Mouse (Mus musculus) cerebellum, adult 9-11 months (tissue): ENCODE measurements around the gene Pbx1.

Source experiments
- DNase-seq: peaks from one replicate; pipeline ENCODE4 v3.0.0; 2022

The Pbx1 gene

DNA sequence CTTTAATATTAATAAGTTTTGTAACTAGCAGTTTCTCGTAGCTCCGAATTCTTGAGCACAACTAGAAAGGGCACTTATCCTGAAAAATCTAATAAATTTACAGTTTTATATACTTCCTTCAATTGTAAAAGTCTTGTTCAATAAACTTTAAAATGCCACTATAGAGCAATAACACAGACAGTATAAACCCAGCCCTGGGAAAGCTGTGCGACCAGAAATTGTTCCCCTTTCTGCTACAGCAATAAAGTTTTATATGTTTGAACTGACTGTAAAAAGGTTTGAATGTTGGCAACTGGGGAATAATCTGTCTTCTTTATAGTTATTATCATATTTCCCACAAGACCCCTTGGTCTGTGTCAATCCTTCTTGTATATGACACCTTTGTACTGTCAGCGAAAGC lies 136.3 kb downstream of the Pbx1 start:
- no peak for DNase-seq

DNA sequence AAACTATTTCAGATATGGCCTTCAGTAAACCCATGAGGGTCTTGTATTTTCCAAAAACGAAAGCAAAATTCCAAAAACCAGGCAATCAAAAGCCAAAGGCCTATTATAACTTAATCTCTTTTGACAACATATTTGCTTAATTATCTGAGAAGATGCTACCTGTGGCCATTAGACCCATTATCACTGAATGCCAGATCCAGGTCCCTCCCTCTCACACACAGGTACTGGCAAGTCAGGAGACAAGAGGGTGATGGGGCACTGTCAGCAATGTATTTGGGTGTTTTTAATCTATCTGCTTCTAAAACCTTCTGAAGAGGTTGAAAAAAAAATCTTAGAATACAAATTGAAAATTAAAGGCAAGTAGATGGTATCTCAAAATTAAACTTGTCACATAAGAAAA lies 138.4 kb downstream of the Pbx1 start:
- DNase-seq, result no peak

DNA sequence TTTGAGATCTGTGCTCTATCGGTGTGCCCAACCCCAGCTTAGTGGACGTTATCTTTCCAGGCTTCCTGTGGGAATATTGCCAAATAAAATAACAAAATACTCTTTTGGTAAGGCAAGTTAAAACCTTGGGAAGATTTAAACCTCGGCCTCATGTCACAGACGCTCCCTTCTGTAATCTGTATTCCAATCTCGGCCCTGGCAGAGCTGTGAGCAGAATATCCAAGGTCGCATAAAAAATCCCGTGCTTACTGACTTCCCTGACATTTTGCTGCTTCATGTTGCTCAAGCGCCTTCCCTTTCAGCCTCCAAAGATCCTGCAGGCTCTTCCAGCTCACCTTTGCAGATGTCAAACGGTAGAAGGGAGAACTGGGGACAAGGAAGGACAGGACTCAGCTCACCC lies 140.0 kb downstream of the Pbx1 start:
- no peak for DNase-seq

DNA sequence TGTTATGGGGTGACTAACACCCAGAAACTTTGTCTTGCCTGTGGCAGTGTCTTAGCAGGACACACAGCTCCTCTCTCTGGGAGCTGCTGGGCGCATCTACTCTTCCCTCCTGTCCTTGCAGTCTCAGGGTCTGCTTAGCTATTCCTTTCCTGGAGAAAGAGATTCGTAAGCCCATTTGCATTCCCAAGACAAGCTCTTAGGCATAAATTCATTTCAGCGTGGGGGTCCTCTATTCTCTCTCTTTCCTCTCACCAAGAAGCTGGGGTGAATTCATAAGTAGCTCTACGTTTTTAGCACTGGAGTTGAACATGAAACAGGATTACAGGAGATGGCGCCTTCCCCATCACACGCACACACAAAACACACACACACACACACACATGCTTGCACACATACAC lies 140.4 kb downstream of the Pbx1 start:
- no peak for DNase-seq

DNA sequence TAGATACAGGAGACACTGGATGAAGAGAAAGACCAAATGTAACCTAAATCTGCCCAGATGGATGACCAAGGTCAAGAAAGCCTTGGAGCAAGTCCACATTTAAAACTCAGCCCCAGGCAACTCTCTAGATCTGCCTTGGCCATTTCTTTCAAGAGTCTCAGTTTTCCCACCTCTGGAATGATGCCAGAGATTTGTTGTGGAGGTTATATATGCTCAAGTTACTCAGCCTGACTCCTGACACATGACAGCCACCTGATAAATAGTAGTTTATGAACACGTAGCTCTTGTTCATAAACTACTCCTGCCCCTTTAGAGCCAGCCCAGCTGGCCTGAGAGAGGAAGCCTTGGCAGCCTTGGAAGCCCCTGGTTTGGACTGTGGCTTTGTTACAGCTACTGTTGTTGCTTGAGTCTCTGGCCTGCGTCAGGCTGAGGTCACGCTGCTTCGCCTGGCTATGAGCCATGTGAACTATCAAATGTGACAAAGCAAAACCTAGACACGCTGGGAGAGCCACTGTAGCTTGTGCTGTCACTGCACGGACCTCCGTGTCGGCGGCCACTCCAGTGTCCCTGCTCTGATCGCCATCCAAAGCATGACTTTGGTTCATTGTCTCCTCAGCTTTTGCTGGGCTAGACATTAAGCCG lies 140.9 kb downstream of the Pbx1 start:
- DNase-seq, result peak; percentile 53

DNA sequence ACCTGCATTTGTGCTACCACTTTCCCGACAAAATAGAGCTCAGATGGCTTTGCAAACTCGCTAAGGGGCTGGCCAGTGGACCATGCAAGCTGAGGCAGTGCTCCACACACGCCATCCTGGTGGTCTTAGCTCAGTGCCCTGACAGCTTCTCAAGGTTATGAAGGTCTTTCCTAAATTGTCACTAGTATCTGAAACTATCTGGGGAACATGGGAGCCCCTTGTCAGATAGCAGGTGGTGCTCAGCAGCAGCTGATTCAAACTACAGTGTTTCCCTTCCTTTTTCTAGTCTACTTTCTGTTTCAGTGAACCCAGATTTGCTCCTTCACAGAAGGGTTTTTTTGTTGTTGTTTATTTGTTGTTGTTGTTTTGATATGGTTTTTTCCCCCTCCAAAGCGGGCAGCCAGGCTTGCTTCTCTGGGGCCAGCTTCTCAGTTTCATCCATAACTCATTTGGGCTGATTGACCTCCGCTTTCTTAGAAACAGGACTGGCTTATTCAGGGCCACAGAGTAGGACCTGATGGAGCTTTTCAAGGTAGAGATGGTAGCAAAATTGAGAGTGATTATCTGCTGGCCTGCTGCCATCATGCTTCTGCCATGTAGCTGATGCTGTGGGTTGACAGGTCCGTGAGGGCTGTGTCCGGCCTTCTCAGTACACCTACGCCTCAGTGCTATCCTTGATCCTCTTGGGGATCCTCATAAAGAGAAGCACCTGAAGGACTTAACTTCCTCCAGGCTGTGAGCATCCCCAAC lies 141.7 kb downstream of the Pbx1 start:
- no peak for DNase-seq

DNA sequence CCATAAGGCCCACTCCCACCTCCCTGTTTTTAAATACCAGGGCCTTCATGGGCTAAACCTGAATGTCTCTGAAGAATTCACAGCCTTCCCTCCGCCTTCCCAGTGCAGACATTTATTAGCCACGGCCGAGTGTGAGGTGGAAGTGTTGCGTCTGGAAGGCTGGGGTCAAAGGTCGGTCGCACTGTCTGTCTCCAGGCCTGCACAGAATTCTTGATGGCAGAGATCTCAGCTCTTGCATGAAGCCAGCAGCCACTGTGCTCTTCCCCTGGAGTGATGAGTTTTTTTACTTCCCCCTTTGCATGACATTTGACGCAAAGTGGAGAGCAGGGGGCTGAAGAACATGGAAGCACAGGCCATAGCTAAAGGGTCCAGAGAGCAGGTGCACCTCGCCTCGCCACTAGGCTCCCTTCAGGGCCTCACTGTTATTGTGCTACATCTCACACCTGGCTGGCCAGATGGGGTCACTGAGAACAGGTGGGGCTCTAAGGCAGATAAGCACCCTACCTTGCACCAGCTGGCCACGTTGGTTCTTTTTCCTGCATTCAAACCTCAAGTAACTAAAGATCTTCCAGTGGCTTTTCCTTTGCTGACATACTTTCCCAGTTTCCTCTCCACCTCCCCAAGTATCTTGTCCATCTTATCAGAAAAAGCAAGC lies 143.1 kb downstream of the Pbx1 start:
- peak; percentile 59 for DNase-seq

DNA sequence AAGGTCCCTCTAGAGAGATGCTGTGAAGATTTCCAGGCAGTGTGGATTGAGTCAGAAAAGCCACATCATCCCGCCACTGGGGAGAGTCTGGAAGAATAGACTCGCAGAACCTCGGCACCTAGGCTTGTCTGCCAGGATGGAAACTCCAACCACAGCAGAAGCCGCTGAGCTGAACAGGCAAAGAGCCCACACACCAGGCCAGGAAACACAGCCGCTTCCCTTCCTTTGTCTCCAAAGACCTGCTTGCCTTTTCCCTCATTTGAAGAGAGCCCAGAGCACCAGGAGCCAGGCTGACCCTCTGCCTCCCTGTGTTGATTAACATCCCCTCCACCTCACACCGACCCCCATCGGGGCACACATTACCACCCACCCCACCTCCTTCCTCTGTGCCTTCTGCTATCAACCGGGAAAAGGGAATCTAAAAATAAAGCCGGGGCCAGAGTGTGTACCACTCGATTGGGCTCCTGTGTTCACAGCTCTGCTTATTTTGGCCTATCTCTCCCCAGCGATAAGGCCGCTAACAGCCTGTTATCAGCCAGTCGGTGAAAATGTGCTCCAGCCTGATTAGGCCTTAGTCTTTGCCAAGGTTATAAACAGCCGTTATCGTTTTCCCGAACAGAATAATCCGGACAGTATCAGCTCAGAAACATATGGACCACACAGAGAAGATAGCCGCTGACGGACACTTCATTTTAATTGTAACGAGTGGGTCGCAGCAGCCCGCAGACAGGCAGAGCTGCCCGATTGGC lies 144.1 kb downstream of the Pbx1 start:
- DNase-seq, result peak; percentile 66

DNA sequence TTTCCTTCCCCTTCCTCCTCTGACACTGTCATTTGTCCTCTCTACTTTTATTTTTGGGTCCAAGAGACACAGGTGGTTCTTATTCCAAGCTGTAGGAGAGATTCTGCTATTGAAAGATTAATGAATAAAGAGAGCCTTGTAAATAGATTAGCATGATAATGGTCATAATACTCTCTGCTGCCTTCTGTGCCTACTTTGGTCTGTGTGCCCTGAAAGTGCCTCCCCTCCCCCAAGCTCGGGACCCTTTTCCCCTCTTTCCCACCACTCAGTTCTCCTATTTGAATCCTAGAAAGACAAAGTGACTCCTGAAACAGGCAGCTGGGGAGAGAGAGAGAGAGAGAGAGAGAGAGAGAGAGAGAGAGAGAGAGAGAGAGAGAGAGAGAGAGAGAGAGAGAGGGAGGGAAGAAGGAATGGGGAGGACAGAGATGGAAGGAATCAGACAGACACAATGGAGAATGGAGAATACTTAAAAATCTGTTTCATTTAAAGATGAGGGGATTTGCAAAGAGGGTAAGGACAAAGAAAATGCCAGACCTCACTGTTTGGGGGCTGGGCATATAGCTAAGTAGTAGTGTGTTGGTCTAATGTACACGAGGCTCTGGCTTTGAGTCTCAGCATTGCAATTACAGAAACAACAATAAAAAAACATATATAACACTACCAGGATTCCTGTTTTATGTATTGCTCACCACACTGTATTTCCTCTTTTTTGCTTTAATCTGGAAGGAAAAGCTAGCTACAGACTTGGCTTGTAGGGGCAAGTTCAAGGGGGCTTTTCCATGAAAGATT lies 145.0 kb downstream of the Pbx1 start:
- no peak for DNase-seq

DNA sequence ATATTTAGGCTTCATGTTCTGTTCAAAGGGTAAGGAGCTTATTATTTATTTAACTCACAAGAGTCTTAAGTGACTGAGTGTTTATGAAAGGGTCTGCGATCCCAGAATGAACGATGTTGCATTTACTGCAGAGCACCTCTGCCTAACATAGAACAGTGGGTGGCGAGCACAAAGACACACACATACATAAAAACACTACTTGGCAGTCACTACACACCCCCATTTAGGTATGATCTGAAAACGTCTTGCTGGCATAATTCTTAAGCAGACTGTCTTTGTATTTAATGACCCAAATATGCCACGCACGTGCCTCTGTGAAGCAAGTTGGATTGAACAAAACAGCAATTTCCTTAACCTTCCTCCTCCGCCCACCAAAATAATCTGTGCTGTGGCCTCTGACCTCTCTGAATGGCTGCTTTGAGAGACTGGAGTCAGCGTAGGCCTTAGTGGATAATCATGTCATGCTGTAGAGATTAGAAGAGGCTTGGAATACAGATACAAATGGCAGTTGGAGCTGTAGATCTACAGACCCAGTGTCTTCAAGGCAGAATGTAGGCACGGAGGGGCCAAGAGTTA lies 147.4 kb downstream of the Pbx1 start:
- DNase-seq, result no peak

DNA sequence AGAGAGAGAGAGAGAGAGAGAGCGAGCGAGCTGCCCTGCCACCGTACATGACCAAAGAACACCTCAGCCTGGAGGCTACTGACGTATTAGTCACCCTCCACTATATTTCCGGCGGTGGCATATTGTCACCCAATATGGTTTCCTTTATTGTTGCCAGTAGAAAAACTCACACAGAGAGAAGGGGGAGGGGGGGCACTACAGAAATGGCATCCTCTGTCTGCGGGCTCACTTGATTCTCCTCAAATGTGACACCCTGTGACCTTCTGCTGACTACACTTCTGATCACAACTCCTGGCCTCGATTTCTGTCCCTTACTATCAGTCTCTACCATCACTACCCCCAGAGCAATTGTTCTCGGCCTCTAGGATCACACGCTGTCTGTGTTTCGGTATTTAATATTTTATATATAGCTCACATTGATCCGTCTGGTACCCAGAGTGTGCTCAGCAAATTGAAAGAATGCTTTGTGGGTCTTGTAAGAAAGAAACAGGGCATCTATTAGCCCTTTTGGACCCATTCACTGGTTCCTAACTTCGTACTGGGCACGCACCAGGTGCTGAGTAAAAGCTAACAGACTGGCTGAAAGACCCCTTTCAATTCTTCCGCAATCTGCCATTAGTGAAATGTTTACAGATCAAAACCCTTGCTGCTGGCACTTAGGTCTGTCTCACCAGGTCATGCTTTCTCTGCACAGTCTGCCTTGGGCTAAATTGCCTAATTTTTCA lies 148.1 kb downstream of the Pbx1 start:
- peak; percentile 56 for DNase-seq

DNA sequence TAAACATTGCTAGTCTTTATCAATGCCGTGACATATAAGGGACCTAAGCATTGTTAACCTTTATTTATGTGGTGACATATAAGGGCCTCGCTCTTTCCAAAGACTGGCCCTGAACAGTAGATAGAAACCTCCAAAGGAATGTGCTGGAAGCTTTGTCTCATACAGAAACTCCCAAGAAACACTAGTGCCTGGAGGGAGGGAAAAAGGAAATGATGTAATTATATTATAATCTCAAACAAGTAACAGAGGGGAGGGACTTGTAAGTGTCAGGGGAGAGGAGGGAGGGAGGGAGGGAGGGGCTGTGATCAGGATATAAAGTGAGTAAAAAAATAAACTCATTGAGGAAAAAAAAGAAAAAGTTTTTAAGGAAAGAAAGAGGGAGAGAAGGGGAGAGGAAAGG lies 148.6 kb downstream of the Pbx1 start:
- DNase-seq, result no peak

DNA sequence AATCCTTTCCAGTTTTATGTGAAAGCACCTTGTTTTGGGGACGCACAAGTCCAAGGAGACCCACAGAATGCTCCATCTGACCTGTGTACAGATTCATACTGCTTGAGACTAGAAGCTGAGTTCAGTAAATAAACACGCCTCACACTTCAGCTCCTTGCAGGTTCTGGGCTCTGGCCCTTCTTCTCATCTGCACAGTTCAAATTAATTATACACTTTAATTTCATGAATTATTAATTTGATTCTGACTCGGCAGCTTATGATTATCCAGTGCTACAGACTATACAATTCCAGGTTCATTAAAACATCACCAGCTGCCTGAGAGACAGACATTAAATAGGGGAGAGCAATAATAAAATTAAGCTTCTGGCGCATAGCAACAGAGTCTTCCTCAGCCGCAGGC lies 156.4 kb downstream of the Pbx1 start:
- no peak for DNase-seq

DNA sequence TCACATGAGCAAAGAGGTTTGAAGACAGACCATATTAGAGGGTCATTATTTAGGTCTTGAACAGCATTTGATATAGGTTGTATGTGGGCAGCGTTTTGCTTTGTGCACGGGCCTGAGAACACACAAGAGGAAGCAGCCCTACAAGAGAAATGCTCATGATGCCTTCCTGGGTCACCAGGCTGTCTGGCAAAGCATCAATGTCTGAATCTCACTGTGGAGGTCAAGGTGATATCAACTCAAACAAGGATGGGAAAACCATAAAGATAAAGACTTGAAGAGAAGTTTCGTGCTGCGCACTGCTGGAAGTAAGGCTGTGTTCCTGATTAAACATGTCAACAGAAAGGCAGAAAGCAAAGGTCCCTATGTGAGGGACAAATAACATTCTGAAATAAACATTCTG lies 157.8 kb downstream of the Pbx1 start:
- no peak for DNase-seq

DNA sequence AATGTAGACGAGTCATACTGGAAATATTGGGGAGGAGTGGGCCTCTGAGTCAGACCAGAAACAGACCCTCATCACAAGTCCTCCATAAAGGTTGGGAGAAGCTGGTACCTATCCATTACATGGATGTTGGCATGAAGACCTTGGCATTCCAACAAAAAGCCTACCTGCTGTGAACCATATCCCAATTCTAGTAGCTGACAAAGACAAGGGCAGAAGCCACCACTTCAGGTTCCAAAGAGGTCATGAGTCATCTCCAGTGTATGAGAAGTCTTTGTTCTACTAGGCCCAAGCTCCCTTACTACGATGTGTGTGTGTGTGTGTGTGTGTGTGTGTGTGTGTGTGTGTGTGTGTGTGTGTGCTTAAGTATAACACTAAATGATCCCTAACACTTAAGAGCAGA lies 160.0 kb downstream of the Pbx1 start:
- DNase-seq, result no peak

DNA sequence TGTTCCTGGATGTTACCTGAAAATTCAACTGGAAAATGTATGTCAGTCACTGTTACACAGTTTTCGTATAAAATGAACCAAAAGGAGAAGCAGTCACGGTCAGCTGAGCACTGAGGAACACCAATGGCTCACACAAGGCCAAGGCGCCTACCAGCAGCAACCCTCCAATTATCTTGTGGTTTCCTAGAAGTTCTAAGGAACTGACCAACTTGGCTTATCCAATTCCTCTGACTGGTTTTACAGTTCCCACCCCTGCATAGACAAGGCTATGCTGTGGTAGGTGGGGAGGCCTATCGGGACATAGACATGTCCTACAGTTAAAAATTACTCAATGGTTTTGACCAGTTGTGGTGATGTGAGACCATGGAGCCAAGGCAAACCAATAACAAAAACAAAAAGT lies 160.9 kb downstream of the Pbx1 start:
- DNase-seq, result no peak

DNA sequence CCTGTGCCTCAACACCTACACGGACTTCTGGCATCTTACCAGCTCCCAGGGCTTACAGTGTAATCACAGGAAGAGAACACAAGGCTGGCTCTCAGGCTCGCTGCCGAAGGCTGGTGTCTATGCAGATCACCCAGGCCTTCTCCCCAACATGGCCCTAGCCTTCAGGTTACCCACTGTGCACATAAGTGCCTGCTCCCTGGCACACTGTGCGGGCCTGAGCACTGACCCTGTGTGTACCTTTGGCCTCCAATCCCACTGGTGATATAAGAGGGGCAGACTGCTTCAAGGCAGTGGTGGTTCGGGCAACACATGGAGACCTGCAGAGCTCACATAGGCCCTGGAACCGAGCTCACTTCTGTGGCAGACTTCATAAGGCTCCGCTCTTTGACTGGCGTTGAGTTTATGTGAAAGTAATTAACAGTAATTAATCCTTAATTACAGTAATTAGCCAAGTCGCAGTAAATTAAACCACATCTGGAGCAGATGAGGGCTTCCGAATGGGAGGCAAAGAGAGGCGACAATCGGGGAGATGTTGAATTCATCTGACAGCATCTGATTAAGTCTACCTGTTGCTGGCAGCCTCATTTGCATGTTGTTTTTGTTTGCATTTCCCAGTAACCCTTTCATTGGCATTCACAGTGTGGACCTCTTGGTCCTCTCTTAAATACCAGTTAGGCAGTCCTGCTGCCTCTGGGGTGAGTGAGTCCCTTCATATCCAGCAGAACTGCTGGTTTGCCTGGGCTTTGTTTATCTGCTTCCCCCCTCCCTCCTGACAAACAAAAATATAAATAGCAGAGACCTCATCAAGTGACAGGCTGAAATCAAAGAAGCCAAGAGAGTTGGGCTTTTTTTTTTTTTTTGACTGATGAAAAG lies 163.1 kb downstream of the Pbx1 start:
- DNase-seq, result no peak

DNA sequence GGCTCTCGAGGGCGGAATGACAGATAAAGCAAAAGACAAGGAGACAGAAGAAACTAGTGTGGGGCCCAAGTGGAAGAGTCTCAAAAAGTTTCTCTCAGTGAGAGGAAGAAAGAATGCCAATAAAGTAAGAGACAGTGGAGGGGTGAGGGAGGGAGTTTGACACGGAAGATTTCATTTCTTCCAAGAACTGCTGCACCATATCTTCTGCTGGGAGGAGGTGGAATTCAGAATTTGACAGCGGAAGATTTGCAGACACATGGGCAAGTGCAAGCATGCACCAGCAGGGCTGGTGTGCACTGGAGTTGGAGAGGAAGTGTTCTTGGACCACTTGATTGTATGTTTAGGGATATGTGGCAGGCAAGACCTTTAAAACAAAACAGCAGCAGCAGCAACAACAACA lies 163.8 kb downstream of the Pbx1 start:
- DNase-seq, result no peak

DNA sequence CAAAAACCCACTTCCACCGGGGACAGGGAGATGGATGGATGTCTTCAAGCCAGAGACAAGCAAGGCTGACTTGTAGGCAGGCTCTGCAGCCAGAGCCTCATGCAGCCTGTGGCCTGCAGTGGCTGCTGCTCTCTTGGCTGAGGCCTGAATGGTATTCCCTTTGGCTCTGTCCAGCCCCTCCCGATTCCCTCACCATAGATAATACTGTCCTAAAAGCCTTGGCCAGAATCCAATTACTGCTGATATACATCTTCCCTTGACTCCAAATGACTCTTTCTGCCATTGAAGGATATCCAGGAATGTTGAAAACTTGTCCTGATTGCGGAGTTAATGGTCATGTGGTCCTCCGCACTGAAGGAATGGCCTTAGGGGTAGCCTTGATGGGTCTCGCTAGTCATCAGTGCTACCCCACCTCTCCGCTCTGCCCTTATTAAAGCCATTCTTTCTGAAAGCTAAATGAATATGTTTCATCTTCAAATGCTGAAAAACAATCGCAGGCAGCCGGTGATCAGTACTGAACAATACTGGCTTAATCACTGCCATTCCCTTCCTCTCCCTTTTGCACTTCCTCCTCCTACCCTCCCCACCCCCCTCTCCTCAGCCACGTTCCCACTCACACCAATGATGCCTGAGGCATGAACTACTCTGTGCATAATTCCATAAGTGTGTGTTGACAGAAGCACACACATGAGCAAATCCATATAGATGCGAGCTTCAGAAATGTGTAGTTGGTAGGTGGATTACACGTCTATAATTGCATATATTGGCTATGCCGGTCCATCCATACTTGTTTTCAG lies 166.3 kb downstream of the Pbx1 start:
- DNase-seq, result no peak

DNA sequence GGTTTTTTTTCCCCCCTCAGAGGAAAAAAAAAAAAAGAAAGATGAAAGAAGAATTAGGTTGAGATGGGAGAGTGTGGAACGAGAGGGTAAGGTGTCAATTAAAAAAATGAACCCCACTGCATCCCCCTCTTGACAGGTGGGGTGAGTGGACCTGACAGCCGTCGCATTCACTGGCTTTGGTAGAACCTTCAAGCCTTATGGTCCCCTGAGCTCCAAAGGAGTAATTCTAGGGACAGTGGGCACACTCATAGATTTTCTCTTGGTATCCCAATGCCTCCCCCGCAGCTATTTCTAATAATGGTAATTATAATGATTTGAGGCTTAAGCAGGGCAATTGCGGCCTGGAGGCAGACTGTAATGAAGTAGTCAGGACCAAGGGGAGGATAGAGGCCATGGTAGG lies 167.0 kb downstream of the Pbx1 start:
- no peak for DNase-seq
